Mouse (Mus musculus) embryonic facial prominence, embryonic 15.5 days (tissue): Measurements from ENCODE around the gene Ccdc51. TPM values are rescaled to one million over a fixed set of nuclear protein-coding genes. Genes with fewer than 3 reads are reported as not detected.

ENCODE experiments used
- ATAC-seq: fragments of 200-750 bp; cut with Nextera tagmentation; 2 replicates; pipeline ENCODE4 v1.8.0; 2017; ENCODE audit warnings: low read depth, moderate TSS enrichment; ENCODE audit not compliant: insufficient number of reproducible peaks, low FRiP score, low TSS enrichment
- H3K27ac ChIP-seq: fragments of 300-500 bp; sonication (generic); replicated peaks from 2 replicates; pipeline ENCODE4 v1.5.1; 2015; ENCODE audit warnings: mild to moderate bottlenecking, inconsistent platforms
- H3K27me3 ChIP-seq: fragments of 300-500 bp; sonication (generic); 2 replicates; pipeline ENCODE4 v1.6.1; 2015; ENCODE audit warnings: inconsistent platforms
- H3K36me3 ChIP-seq: fragments of 300-500 bp; sonication (generic); 2 replicates; pipeline ENCODE4 v1.6.1; 2015; ENCODE audit warnings: mild to moderate bottlenecking, inconsistent platforms
- H3K4me1 ChIP-seq: fragments of 300-500 bp; sonication (generic); 2 replicates; pipeline ENCODE4 v1.6.1; 2015; ENCODE audit warnings: inconsistent platforms
- H3K4me2 ChIP-seq: fragments of 300-500 bp; sonication (generic); replicated peaks from 2 replicates; pipeline ENCODE4 v1.6.1; 2015; ENCODE audit warnings: mild to moderate bottlenecking, inconsistent platforms
- H3K4me3 ChIP-seq: fragments of 300-500 bp; sonication (generic); replicated peaks from 2 replicates; pipeline ENCODE4 v1.5.1; 2015; ENCODE audit warnings: mild to moderate bottlenecking, inconsistent platforms
- H3K9ac ChIP-seq: fragments of 300-500 bp; sonication (generic); 2 replicates; pipeline ENCODE4 v1.6.1; 2015; ENCODE audit warnings: inconsistent platforms
- H3K9me3 ChIP-seq: fragments of 300-500 bp; sonication (generic); replicated peaks from 2 replicates; pipeline ENCODE4 v1.6.1; 2016; ENCODE audit warnings: inconsistent platforms
- WGBS: fragments of 180-500 bp; shearing (Covaris S2); methylation state at CpG from one replicate; pipeline ENCODE4 v1.1.7; 2015; 5-methylcytosine and 5-hydroxymethylcytosine counted together
- polyA plus RNA-seq: library from polyadenylated mRNA; unstranded; fragments of >200 nt; fragmentation: Nextera tagmentation; extraction: Ambion mirVana; gene quantifications from 2 replicates; pipeline ENCODE4 v1.2.1, GENCODE M21; 2015

The Ccdc51 gene
- polyA plus RNA-seq, result 13.7 and 16.6 TPM in 2 replicates

GRCm38 (mm10) chr9:109082124-109082800 lies at the start of gene Ccdc51, which contains the start of gene Tma7:
TSS of gene Ccdc51 (plus strand) at chr9:109082493.
TSS of gene Tma7 (minus strand) at chr9:109082587.
- Histone ChIP-seq H3K9ac (peak within 1 kb of the TSS; percentile 93), H3K4me3 (peak within 1 kb of the TSS; percentile 83), H3K27ac (peak within 1 kb of the TSS; percentile 68), H3K27me3 (no peaks in the 10 kb centered on the region), H3K9me3 (no peaks in the 10 kb centered on the region), H3K36me3 (peaks cover 12% of the 10 kb centered on the region), H3K4me1 (peaks cover 16% of the 10 kb centered on the region), H3K4me2 (peak within 1 kb of the TSS; percentile 58)
- ATAC-seq, result peak; percentile 95
- under 1% methylated on average over 37 of the region's 37 CpGs for WGBS

GRCm38 (mm10) chr9:109038086-109038895 lies 44.0 kb upstream of the Ccdc51 start, which contains the start of gene Shisa5:
TSS of gene Shisa5 (plus strand) at chr9:109038565.
- Histone ChIP-seq H3K9ac (peak within 1 kb of the TSS; percentile 81), H3K27me3 (no peaks in the 10 kb centered on the region), H3K27ac (peak within 1 kb of the TSS; percentile 85), H3K9me3 (no peaks in the 10 kb centered on the region), H3K4me1 (peaks cover 34% of the 10 kb centered on the region), H3K4me3 (peak within 1 kb of the TSS; percentile 79), H3K4me2 (peak within 1 kb of the TSS; percentile 80), H3K36me3 (no peaks in the 10 kb centered on the region)
- peak; percentile 83 for ATAC-seq
- WGBS, result under 1% methylated on average over 39 of the region's 40 CpGs

DNA sequence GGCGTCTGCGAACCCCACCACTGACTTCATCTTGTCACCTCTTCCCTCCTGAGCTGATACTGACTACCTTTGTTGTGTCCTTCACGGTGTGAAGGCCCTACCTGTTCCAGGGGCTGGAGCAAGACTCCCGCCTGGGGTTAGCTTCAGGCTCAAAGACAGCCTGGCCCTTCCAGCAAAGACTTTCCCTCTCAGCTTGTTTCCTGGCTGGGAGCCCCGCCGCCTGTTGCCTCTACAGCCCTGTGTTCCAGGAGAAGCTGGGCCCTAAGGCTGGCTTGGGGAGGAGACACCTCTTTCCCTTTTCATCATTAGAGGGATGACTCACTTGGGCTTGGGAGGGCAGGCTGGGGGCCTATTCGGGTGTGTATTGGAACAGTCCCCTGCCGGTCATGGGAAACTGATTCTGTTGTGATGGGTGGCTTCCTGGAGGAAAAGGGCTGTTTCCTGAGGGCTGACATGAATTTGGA lies 43.4 kb upstream of the Ccdc51 start:
- Histone ChIP-seq H3K9me3 (no peaks in the 10 kb centered on the region), H3K4me3 (peak overlapping the region; percentile 79), H3K36me3 (no peaks in the 10 kb centered on the region), H3K9ac (peak overlapping the region; percentile 81), H3K27me3 (no peaks in the 10 kb centered on the region), H3K4me2 (peak overlapping the region; percentile 80), H3K4me1 (peaks cover 34% of the 10 kb centered on the region), H3K27ac (peak overlapping the region; percentile 85)
- peak; percentile 31 for ATAC-seq
- WGBS, result 8% methylated on average over 8 of the region's 8 CpGs

- Histone ChIP-seq H3K4me3 (peak overlapping the region; percentile 79; the same call in 1 of the 2 replicates), H3K4me2 (peak overlapping the region; percentile 80)
These were observed 42.6 kb upstream of the Ccdc51 start for GRCm38 (mm10) chr9:109039681-109040080.

GRCm38 (mm10) chr9:109040216-109040615 lies 42.1 kb upstream of the Ccdc51 start:
- no peak overlapping the region for H3K27ac ChIP-seq
- 76% methylated on average over 8 of the region's 8 CpGs for WGBS
- H3K9me3 ChIP-seq, result no peaks in the 10 kb centered on the region
- H3K27me3 ChIP-seq, result no peaks in the 10 kb centered on the region
- H3K36me3 ChIP-seq, result no peaks in the 10 kb centered on the region
- H3K4me2 ChIP-seq, result 0 out of 2 replicates have a peak overlapping the region, but pooled peaks have one; percentile 8
- H3K4me1 ChIP-seq, result peaks cover 34% of the 10 kb centered on the region
- H3K9ac ChIP-seq, result no peak overlapping the region
- ATAC-seq, result no peak
- 0 out of 2 replicates have a peak overlapping the region, but pooled peaks have one; percentile 4 for H3K4me3 ChIP-seq

More at GRCm38 (mm10) chr9:109039681-109040080, 42.6 kb upstream of the Ccdc51 start:
- H3K9ac ChIP-seq, result no peak overlapping the region
- 67% methylated on average over 4 of the region's 4 CpGs for WGBS
- peaks cover 34% of the 10 kb centered on the region for H3K4me1 ChIP-seq
- no peak for ATAC-seq
- no peaks in the 10 kb centered on the region for H3K27me3 ChIP-seq
- H3K36me3 ChIP-seq, result no peaks in the 10 kb centered on the region
- H3K27ac ChIP-seq, result no peak overlapping the region
- H3K9me3 ChIP-seq, result no peaks in the 10 kb centered on the region

DNA sequence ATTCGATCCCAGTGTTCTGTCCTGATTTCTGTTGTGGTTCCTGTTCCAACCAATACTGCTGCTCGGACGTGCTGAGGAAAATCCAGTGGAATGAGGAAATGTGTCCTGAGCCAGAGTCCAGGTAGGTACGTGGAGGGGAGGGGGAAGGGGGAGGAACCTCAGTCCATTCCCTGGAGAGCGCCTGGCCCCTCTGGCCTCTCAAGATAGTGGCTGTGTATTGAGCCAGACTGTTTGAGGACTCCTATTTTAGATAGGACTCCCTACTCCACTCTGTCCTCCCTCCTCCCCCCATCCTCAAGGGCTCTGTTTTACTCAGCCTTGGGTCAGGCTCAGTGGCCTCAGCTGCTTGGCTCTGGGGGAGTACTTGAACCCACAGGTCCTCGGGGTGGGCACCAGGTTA lies 41.4 kb upstream of the Ccdc51 start:
- H3K4me1 ChIP-seq, result peaks cover 34% of the 10 kb centered on the region
- 0 out of 2 replicates have a peak overlapping the region, but pooled peaks have one; percentile 8 for H3K4me2 ChIP-seq
- H3K4me3 ChIP-seq, result no peak overlapping the region
- H3K27ac ChIP-seq, result no peak overlapping the region
- 58% methylated on average over 6 of the region's 6 CpGs for WGBS
- no peaks in the 10 kb centered on the region for H3K36me3 ChIP-seq
- no peaks in the 10 kb centered on the region for H3K9me3 ChIP-seq
- H3K9ac ChIP-seq, result no peak overlapping the region
- no peaks in the 10 kb centered on the region for H3K27me3 ChIP-seq
- peak; percentile 40; the same call in 1 of the 2 replicates for ATAC-seq

GRCm38 (mm10) chr9:109041351-109041750 lies 40.9 kb upstream of the Ccdc51 start:
- H3K4me3 ChIP-seq, result no peak overlapping the region

GRCm38 (mm10) chr9:109046306-109046705 lies 36.0 kb upstream of the Ccdc51 start:
- Histone ChIP-seq H3K4me3 (no peak overlapping the region), H3K36me3 (peaks cover 2% of the 10 kb centered on the region), H3K27me3 (no peaks in the 10 kb centered on the region), H3K27ac (no peak overlapping the region), H3K4me2 (no peak overlapping the region), H3K9me3 (no peaks in the 10 kb centered on the region), H3K9ac (no peak overlapping the region), H3K4me1 (0 out of 2 replicates have a peak, but pooled peaks cover under 1% of the 10 kb centered on the region)
- 36% methylated on average over 5 of the region's 5 CpGs for WGBS
- ATAC-seq, result no peak

More at GRCm38 (mm10) chr9:109041351-109041750, 40.9 kb upstream of the Ccdc51 start:
- H3K36me3 ChIP-seq, result no peaks in the 10 kb centered on the region
- H3K4me2 ChIP-seq, result no peak overlapping the region
- no peak overlapping the region for H3K9ac ChIP-seq
- no peaks in the 10 kb centered on the region for H3K27me3 ChIP-seq
- no peak overlapping the region for H3K27ac ChIP-seq
- peaks cover 34% of the 10 kb centered on the region for H3K4me1 ChIP-seq
- WGBS, result 72% methylated on average over 7 of the region's 7 CpGs
- H3K9me3 ChIP-seq, result no peaks in the 10 kb centered on the region
- 0 out of 2 replicates have a peak, but pooled peaks have one; percentile 20 for ATAC-seq

DNA sequence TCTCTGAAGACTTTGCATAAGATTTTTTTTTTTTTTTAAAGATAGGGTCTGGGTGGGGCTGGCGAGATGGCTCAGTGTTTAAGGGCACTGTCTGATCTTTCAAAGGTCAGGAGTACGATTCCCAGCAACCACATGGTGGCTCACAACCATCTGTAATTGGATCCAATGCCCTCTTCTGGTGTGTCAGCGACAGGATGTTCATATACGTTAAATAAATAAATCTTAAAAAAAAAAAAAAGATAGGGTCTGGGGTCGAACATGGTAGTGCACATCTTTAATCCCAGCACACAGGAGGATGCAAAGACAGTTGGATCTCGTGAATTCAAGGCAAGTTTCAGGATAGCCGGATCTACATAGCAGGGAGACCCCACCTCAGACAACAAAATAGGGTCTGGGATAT lies 33.0 kb upstream of the Ccdc51 start:
- Histone ChIP-seq H3K4me3 (no peak overlapping the region), H3K9ac (no peak overlapping the region), H3K4me2 (no peak overlapping the region), H3K4me1 (peaks cover 14% of the 10 kb centered on the region), H3K9me3 (no peaks in the 10 kb centered on the region), H3K27me3 (no peaks in the 10 kb centered on the region), H3K27ac (no peak overlapping the region), H3K36me3 (peaks cover 13% of the 10 kb centered on the region)
- no peak for ATAC-seq
- 79% methylated on average over 7 of the region's 7 CpGs for WGBS

DNA sequence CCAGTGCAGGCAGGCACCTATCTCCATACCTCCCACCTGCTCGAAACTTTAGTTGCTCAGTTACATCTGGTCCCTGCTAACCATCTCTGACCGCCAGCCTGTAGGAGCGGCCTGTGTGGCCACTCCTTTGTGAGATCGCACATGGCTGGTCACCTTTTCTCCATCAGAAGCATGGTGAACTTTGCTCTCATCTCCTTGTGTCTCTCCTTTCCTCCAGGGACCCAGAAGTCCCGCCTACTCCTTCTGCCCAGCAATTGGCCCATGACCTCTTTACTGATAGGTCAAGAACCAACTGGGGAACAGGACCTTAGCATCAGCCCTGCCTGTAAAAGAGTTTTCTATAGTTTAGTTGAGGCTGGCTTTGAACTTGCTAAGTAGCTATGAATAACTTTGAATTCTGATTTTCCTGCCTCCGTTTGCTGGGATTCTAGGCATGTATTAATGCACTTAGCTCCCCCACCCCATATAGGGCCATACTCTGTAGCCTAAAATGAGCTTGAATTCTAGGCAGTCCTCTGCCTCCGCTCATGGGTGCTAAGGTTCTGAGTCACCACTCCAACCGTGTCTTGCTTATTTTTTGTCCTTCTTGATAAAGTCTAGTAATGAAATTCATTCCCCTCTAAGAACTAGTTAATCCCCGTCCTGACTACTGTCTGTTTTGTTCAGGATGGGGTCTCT lies 32.2 kb upstream of the Ccdc51 start:
- Histone ChIP-seq H3K4me2 (no peak overlapping the region), H3K36me3 (peaks cover 13% of the 10 kb centered on the region), H3K4me1 (peaks cover 22% of the 10 kb centered on the region), H3K27ac (no peak overlapping the region), H3K9ac (no peak overlapping the region), H3K4me3 (no peak overlapping the region), H3K9me3 (no peaks in the 10 kb centered on the region), H3K27me3 (no peaks in the 10 kb centered on the region)
- 81% methylated on average over 9 of the region's 9 CpGs for WGBS
- ATAC-seq, result no peak

DNA sequence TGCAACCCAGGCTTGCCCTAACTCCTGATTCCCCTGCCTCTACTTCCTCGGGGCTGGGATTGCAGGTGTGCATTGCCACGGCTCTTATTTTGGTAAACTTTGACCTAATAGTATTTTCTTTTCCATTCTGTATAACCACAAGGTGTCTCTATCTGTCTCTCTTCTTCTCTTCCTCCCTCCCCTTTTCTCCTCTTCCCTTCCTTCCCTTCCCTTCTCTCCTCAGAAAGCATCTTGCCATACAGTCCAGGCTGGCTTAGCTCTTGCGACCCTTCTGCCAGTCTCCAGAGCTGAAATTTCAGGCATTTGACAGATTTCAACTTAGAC lies 31.7 kb upstream of the Ccdc51 start:
- WGBS, result 62% methylated on average over 3 of the region's 3 CpGs
- no peaks in the 10 kb centered on the region for H3K9me3 ChIP-seq
- H3K4me2 ChIP-seq, result no peak overlapping the region
- H3K36me3 ChIP-seq, result peaks cover 13% of the 10 kb centered on the region
- H3K4me3 ChIP-seq, result no peak overlapping the region
- H3K9ac ChIP-seq, result no peak overlapping the region
- no peak overlapping the region for H3K27ac ChIP-seq
- H3K27me3 ChIP-seq, result no peaks in the 10 kb centered on the region
- H3K4me1 ChIP-seq, result peaks cover 26% of the 10 kb centered on the region
- no peak for ATAC-seq
